Mouse (Mus musculus) left cerebral cortex, adult 2 months (tissue): ENCODE data around the gene Neurl1b. TPM values are rescaled to one million over a fixed set of nuclear protein-coding genes. Genes with fewer than 3 reads are reported as not detected.

ENCODE experiments used
- DNase-seq, 2 experiments: peaks; one replicate each; pipeline ENCODE4 v3.0.0; 2021 to 2022; ENCODE audit warnings: low spot score in 2 of 2, mixed read lengths in 1 of 2; ENCODE audit errors: extremely low spot score in 1 of 2
- H3K27ac ChIP-seq: fragments of 200-600 bp; 2 replicates; pipeline ENCODE4 v1.8.1; 2022
- H3K4me3 ChIP-seq: fragments of 200-600 bp; 2 replicates; pipeline ENCODE4 v1.8.1; 2022
- CTCF ChIP-seq: fragments of 200-600 bp; IDR thresholded peaks from 2 replicates; pipeline ENCODE4 v1.8.1; 2022; ENCODE audit warnings: antibody characterized with exemption, mild to moderate bottlenecking, moderate library complexity
- intact Hi-C: fragments of 180-260 bp; cut with DNase I; formaldehyde crosslinking; loops from one replicate; pipeline ENCODE4 v1.15.1; 2025
- total RNA-seq, 2 experiments: library from RNA; stranded (reverse); gene quantifications; 2 replicates each; pipeline ENCODE4 v1.2.3; 2021

Gene Neurl1b
- total RNA-seq, 2 experiments from 2014 or later, result 69.9 to 79.7 TPM

DNA sequence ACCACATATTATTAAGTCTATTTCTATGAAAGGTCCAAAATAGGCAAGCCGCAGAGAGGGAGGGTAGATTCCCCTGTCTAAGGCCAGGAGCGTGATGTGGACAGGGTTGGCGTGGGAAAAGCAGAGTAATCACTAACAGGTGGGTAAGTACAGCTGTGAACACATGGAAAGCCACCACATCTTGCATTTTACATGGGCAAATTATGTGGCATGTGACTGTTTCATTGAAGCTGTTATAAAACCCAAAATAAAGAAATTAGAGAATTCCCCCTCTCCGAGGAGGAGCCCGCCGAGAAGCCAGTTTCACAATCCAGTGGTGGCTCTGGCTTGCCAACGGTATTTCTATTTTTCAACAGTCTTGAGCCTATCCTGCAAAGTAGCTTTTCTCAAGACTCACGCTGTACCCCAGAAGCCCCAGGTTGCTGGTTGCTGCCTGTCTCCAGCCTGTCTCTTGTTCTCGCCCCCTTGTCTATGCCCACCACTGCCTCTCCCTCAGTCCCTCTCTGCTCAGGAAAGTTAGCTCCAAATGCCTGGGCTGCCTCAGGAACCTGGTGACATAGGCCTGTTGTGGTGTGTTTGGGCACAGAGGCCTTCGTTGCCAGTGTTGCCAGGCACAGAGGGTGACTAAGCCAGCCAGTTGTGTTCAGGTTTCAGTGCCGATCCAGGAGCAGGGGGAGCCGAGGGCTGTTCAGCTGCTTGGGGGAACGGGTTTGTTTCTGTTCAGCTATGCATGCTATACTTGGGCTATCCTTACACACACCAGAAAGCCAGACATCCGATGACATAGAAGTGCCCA lies 70.2 kb downstream of the Neurl1b start:
- intact Hi-C loops, result no loop called here
- Histone ChIP-seq H3K4me3 (no peak overlapping the region), H3K27ac (no peak overlapping the region)
- DNase-seq, result no peak
- no peak for TF ChIP-seq CTCF

DNA sequence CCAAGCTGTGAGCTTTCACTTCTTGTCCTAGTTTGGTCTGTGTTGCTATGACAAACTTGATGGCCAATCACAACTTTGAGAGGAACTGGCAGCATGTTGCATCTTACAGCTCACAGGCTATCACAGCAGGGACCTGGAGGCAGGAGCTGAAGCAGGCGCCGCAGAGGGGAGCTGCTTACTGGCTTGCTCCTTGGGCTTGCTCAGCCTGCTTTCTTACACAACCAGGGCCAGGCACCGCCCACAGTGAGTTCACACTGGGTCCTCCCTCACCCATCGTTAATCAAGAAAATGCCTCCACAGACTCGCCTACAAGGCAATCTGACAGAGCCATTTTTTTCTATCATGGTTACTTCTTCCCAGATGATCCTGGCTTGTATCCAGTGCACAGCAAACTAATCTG lies 72.6 kb downstream of the Neurl1b start:
- intact Hi-C loops, result no loop called here

DNA sequence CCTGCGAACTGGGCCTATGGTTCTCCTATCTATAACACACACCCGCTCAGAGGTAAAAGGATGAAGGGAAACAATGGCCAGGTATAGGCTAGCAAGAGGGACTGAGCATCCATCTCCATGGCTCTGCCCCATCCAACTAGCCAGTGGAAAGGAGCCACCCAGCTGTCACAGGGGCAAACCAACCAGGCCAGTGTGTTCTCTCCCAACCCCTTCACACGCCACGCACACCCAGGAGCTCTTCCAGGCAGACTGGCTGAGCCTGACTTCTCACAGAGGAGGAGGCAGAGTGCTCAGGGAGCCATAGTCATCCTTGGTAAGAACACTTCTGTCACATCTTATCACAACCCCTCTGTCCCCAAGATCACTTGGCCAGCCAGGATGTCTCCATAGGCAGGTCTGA lies 73.3 kb downstream of the Neurl1b start:
- DNase-seq, result no peak
- TF ChIP-seq CTCF, result no peak
- no peak overlapping the region for H3K4me3 ChIP-seq
- no peak overlapping the region for H3K27ac ChIP-seq
- intact Hi-C loops, result no loop called here

More for the DNA sequence above, 72.6 kb downstream of the Neurl1b start:
- TF ChIP-seq CTCF, result no peak
- no peak for DNase-seq
- Histone ChIP-seq H3K4me3 (no peak overlapping the region), H3K27ac (no peak overlapping the region)

DNA sequence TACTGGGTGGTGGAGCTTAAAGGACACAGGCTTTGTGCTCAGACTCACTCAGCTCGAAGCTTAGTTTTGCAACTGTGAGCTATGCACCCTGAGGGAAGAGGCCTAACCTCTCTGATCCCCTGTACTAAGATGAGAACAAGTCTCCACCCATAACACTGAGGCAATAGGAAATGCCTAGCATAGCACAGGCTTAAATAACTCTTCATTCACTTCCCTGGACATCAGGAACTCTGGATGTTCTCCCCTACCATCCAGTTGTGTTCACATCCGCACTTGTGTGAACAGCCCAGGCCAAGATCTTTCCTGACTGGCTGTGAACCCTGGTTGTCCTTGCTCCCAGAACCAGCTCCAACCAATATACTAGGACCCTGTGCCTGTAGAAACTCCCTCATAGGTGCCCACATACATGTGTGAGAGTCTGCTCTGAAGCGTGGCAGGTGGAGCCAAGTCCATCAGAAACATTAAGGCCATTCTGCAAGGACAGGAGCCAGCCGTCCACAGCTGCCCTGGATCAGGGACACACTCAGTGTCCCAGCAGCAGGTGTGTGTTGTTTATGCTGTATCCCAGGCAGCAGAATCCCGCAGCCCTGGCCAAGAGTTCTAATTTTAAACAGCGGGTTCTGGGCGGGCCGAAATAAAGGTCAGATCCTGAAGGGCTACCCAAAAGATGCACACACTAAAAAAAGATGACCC lies 74.2 kb downstream of the Neurl1b start:
- no peak overlapping the region for H3K4me3 ChIP-seq
- no peak for DNase-seq
- TF ChIP-seq CTCF, result no peak
- no peak overlapping the region for H3K27ac ChIP-seq
- intact Hi-C loops, result no loop called here

DNA sequence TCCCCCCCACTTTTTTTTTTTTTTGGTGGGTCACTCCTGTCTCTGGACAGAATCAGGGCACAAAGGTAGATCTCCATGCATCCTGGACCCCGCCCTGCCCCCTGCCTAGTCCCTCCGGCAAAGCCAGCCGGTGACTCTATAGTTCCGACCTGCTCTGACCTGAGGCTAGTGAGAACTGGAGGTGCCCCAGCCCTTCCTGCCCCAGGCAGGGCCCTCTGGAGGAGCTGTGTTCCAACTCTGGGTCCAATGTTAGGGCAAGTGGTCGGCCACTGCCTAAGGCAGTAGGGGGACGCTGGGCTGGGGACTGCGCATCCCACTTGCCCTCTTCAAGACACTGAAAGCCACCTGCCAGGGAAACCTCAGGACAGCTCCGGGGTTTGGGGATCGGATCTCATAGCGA lies 75.4 kb downstream of the Neurl1b start:
- TF ChIP-seq CTCF, result no peak
- intact Hi-C loops, result no loop called here

DNA sequence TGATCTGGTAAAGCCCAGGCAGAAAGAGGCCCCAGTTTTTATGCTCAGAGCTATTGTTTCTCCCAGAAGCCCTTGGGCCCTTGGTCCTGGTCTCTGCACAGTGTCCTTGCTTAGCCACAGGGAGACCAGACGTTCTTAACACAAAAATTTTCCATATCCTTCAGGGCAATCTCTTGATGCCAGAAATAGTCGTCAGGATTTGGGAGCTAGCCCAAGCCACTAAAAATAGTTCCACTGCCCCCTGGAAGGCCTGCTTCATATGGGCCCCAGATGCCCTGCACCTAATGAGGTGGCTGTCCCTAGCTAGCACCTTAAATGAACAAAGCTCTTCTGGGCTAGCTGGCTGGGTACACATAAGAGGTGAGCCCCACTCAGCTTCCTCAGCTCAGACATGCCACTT lies 76.3 kb downstream of the Neurl1b start:
- intact Hi-C loops, result no loop called here

More for the DNA sequence above, 75.4 kb downstream of the Neurl1b start:
- no peak for DNase-seq
- Histone ChIP-seq H3K4me3 (no peak overlapping the region), H3K27ac (no peak overlapping the region)

DNA sequence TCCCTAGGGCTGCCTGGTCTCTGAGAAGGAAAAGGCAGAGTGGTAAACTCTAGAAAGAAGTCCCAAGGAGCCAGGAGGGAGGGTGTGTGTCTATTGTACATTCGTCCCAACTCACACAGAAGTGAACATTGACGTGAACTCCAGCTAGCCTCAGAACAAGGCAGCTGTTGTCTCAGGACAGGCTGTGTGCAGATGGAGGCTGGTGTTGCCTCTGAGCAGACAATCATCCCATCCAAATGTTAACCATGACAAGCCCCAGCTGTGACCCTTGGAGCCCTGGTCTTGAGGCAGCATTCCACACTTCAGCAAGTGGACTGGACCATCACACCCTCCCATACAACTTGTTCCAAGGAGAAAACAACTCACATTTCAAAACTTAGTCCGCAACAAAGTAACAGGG lies 77.6 kb downstream of the Neurl1b start:
- H3K4me3 ChIP-seq, result no peak overlapping the region
- no peak overlapping the region for H3K27ac ChIP-seq
- DNase-seq, result no peak
- intact Hi-C loops, result no loop called here
- TF ChIP-seq CTCF, result no peak

More for the DNA sequence above, 76.3 kb downstream of the Neurl1b start:
- no peak for TF ChIP-seq CTCF
- Histone ChIP-seq H3K27ac (no peak overlapping the region), H3K4me3 (no peak overlapping the region)
- no peak for DNase-seq

DNA sequence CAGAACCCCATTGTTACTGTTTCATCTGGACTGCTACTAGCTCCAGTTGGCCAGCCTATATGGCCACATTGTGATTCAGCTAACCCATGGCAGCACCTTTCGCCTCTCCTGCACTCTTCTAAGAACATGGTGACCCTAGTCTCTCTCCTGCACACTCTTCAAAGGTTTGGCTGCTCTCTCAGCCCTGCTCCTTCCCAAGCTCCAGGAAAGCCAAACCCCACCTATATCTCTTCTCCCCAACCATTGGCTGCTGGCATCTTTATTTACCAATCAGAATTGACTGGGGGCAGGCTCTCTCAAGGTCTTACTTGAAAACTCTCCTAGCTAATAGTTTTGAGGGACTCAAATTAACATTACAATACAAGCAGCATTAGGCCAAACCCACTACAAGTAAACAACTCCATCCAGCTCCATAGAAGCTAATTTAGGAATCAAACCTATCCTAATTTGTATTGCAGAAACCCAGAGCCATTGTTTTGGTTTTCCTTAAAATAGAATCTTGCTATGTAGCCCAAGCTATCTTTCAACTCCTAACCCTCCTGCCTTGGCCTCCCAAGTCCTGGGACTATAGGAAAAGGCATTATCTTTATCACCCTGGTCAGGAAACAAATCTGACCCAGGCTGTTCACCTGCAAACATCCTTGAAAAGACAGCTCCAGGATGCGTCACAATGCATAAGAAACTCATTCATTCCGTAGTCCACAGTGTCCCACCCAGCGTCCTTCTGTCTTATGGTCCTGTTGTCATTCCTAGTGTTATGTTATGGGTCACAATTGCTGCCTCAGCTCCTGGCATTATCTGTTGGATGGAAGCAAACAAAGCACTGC lies 80.2 kb downstream of the Neurl1b start:
- intact Hi-C loops, result no loop called here
- Histone ChIP-seq H3K4me3 (no peak overlapping the region), H3K27ac (no peak overlapping the region)
- TF ChIP-seq CTCF, result no peak
- no peak for DNase-seq

Other genes with a start within 250 kb of the Neurl1b start
- gene Pdia2, start 215.7 kb upstream of the Neurl1b start, total RNA-seq, result 1 to 10 TPM in 1 of 2 experiments, under 1 TPM in 1; 0.59 to 1.0 TPM
- gene Rgs11, start 211.9 kb upstream of the Neurl1b start, total RNA-seq, result 10 to 100 TPM; 41.9 to 52.7 TPM
- gene Arhgdig, start 207.0 kb upstream of the Neurl1b start, total RNA-seq, result 10 to 100 TPM; 94.3 to 95.0 TPM
- 10 to 100 TPM; 18.9 to 19.2 TPM for gene Fam234a, start 170.6 kb upstream of the Neurl1b start, total RNA-seq
- 10 to 100 TPM; 80.4 to 82.2 TPM for gene Luc7l, start 161.9 kb upstream of the Neurl1b start, total RNA-seq
- 100 to 1,000 TPM; 144 to 149 TPM for gene Ergic1, start 146.7 kb downstream of the Neurl1b start, total RNA-seq
- 10 to 100 TPM; 58.0 to 65.6 TPM for gene Dusp1, start 147.3 kb downstream of the Neurl1b start, total RNA-seq
- 10 to 100 TPM; 39.2 to 44.6 TPM for gene Atp6v0e, start 248.4 kb downstream of the Neurl1b start, total RNA-seq